Mouse (Mus musculus) heart, embryonic 12.5 days (tissue): Measurements from ENCODE around the gene Acads. TPM values are rescaled to one million over a fixed set of nuclear protein-coding genes. Genes with fewer than 3 reads are reported as not detected.

ENCODE experiments used
- ATAC-seq: fragments of 200-750 bp; cut with Nextera tagmentation; 2 replicates; pipeline ENCODE4 v1.8.0; 2017; ENCODE audit warnings: moderate TSS enrichment, moderate library complexity; ENCODE audit not compliant: insufficient number of reproducible peaks, low FRiP score
- H3K27ac ChIP-seq: fragments of 300-500 bp; sonication (generic); 2 replicates; pipeline ENCODE4 v1.5.1; 2016; ENCODE audit warnings: mild to moderate bottlenecking, moderate library complexity; ENCODE audit not compliant: poor library complexity, severe bottlenecking
- H3K27me3 ChIP-seq: fragments of 300-500 bp; sonication (generic); replicated peaks from 2 replicates; pipeline ENCODE4 v1.6.1; 2016; ENCODE audit warnings: mild to moderate bottlenecking, moderate library complexity
- H3K36me3 ChIP-seq: fragments of 300-500 bp; sonication (generic); 2 replicates; pipeline ENCODE4 v1.6.1; 2016; ENCODE audit warnings: mild to moderate bottlenecking, moderate library complexity
- H3K4me1 ChIP-seq: fragments of 300-500 bp; sonication (generic); replicated peaks from 2 replicates; pipeline ENCODE4 v1.6.1; 2016; ENCODE audit warnings: mild to moderate bottlenecking
- H3K4me2 ChIP-seq: fragments of 300-500 bp; sonication (generic); 2 replicates; pipeline ENCODE4 v1.6.1; 2016; ENCODE audit warnings: mild to moderate bottlenecking, moderate library complexity
- H3K4me3 ChIP-seq: fragments of 300-500 bp; sonication (generic); 2 replicates; pipeline ENCODE4 v1.5.1; 2016; ENCODE audit warnings: mild to moderate bottlenecking
- H3K9ac ChIP-seq: fragments of 300-500 bp; sonication (generic); 2 replicates; pipeline ENCODE4 v1.6.1; 2016; ENCODE audit warnings: mild to moderate bottlenecking, moderate library complexity
- H3K9me3 ChIP-seq: fragments of 300-500 bp; sonication (generic); replicated peaks from 2 replicates; pipeline ENCODE4 v1.6.1; 2016; ENCODE audit warnings: mild to moderate bottlenecking, moderate library complexity
- WGBS: fragments of 180-500 bp; shearing (Covaris S2); methylation state at CpG from one replicate; pipeline ENCODE4 v1.1.7; 2016; 5-methylcytosine and 5-hydroxymethylcytosine counted together
- polyA plus RNA-seq: library from polyadenylated mRNA; unstranded; fragments of >200 nt; fragmentation: Nextera tagmentation; extraction: Ambion mirVana; gene quantifications from 2 replicates; pipeline ENCODE4 v1.2.1, GENCODE M21; 2016

Acads gene
- polyA plus RNA-seq, 1 experiment from 2014 or later: 114 TPM

DNA sequence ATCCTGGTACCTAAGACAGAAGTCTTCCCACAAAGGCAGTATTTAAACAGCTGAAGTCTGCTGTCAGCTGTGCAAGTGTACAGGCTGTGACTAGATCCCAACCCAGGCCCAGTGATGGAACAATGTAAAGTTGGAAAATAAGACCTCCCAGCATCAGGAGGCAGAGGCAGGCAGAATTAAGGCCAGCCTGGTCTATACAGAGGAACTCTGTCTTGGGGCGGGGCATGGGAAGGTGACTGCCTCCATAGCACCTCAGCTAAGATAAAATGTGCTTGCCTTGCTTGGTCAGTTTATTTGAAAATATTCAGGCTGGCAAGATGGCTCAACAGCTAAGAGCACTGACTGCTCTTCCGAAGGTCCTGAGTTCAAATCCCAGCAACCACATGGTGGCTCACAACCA, 48.7 kb downstream of the Acads start:
- ATAC-seq: 0 out of 2 replicates have a peak, but pooled peaks have one; percentile 46

DNA sequence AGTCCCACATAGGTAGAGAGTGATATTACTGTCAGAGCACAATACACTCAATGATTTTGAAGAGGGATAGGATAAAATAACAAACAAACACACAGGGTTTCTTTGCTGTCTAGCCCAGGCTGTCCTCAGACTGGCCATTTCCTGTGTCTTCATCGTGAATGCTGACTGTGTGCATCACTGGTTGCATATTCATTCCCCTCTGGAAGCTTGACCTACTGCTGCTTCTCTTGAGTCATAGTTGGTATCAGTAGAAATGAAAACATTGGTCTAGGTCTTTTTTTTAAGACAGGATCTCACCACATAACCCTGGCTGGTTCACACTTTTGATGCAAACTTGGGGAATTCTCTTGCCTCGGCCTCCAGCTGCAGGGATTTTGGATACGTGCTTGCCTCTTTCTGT, 49.5 kb downstream of the Acads start:
- Histone ChIP-seq H3K36me3 (peaks cover 5% of the 10 kb centered on the region; the same call in 1 of the 2 replicates), H3K27me3 (no peaks in the 10 kb centered on the region), H3K9me3 (no peaks in the 10 kb centered on the region), H3K4me3 (no peak overlapping the region), H3K4me1 (peaks cover 68% of the 10 kb centered on the region), H3K4me2 (no peak overlapping the region), H3K9ac (no peak overlapping the region), H3K27ac (no peak overlapping the region)
- no peak for ATAC-seq
- 76% methylated on average over 3 of the region's 3 CpGs for WGBS

More for the DNA sequence above, 48.7 kb downstream of the Acads start:
- peaks cover 70% of the 10 kb centered on the region for H3K4me1 ChIP-seq
- WGBS: 95% methylated on average over 2 of the region's 2 CpGs
- H3K36me3 ChIP-seq: peaks cover 9% of the 10 kb centered on the region
- H3K4me3 ChIP-seq: no peak overlapping the region
- no peaks in the 10 kb centered on the region for H3K9me3 ChIP-seq
- H3K9ac ChIP-seq: no peak overlapping the region
- no peak overlapping the region for H3K4me2 ChIP-seq
- no peaks in the 10 kb centered on the region for H3K27me3 ChIP-seq
- 0 out of 2 replicates have a peak overlapping the region, but pooled peaks have one; percentile 28 for H3K27ac ChIP-seq

DNA sequence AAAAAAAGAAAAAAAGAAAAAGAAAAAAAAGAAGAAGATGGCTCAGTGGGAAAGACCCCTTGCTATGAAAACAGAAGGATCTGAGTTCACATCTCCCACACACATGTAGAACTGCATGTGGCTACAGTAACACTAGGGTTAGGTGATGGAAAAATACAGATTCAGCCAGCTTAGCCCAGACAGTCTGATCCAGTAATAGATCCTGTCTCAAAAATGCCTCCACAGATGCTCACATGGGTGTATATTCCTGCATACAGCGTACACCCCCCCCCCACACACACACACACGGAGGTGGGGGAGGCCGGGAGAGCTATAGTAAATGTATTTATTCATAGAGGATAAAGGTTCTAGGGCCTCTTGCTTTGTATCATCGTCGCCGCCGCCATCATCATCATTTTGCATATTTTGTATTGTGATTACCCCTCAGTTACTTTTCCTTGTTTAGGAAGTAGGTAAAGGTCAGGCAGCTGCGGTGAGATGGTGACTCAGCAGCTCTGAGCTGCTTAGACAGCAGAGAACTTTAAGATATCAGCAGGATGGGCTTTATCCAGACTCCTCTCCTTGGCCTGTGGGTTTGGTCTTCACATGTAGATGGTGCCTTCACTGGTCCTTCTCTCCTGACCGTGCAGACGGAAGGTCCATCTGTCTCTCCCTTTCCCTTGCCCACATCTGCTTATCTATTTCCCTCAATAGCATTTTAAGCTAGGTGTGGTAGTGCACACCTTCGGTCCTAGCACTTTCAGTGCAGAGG, 50.3 kb downstream of the Acads start:
- ATAC-seq: peak; percentile 73
- H3K27ac ChIP-seq: peak overlapping the region; percentile 32; the same call in 1 of the 2 replicates
- H3K4me2 ChIP-seq: 0 out of 2 replicates have a peak overlapping the region, but pooled peaks have one; percentile 12

DNA sequence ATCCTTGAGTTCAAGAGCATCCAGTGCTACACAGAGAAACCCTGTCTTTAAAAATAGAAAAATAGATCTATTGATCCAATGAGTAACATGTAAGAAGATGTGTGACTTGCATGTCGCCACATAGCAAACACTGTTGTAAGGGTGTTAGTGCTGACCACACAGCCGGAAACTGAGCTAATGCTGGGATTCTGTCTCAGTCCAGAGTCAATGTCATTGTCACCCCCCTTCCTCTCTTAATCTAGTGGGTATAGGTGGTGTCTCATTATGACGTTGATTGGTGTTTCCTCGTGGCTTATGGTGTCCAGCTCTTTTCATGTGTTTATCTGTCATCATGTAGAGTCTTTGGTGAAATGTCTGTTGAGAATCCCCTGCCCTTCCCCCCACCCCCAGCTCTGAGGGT, 52.9 kb downstream of the Acads start:
- Histone ChIP-seq H3K4me3 (no peak overlapping the region), H3K4me1 (peaks cover 54% of the 10 kb centered on the region), H3K27ac (no peak overlapping the region), H3K9ac (no peak overlapping the region), H3K4me2 (no peak overlapping the region), H3K9me3 (no peaks in the 10 kb centered on the region), H3K36me3 (peaks cover 14% of the 10 kb centered on the region), H3K27me3 (no peaks in the 10 kb centered on the region)
- no peak for ATAC-seq
- 46% methylated on average over 4 of the region's 4 CpGs for WGBS

More for the DNA sequence above, 50.3 kb downstream of the Acads start:
- Histone ChIP-seq H3K9me3 (no peaks in the 10 kb centered on the region), H3K36me3 (peaks cover 3% of the 10 kb centered on the region; the same call in 1 of the 2 replicates), H3K4me1 (peaks cover 66% of the 10 kb centered on the region), H3K9ac (no peak overlapping the region), H3K27me3 (no peaks in the 10 kb centered on the region), H3K4me3 (no peak overlapping the region)
- WGBS: 74% methylated on average over 11 of the region's 11 CpGs

DNA sequence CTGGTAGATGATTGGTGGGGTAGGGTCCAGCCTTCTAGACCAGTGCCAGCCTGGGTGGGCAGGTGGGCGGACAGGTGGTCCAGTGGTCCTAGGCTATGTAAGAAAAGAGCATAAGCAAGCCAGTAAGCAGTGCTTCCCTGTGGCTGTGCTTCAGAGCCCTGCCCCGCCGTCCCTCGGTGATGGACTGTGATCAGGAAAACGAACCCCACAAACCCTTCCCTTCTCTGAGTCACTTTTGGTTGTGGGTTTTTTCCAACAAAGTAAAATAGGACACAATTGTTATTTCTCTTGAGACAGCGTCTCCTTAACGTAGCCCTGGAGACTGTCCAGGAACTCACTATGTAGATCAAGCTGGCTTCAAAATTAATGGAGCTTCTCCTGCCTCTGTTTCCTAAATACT, 55.8 kb downstream of the Acads start:
- ATAC-seq: no peak
- Histone ChIP-seq H3K9me3 (no peaks in the 10 kb centered on the region), H3K4me3 (no peak overlapping the region), H3K9ac (no peak overlapping the region), H3K27ac (no peak overlapping the region), H3K4me1 (peaks cover 51% of the 10 kb centered on the region), H3K4me2 (no peak overlapping the region), H3K36me3 (peaks cover 14% of the 10 kb centered on the region), H3K27me3 (no peaks in the 10 kb centered on the region)
- 89% methylated on average over 7 of the region's 7 CpGs for WGBS

DNA sequence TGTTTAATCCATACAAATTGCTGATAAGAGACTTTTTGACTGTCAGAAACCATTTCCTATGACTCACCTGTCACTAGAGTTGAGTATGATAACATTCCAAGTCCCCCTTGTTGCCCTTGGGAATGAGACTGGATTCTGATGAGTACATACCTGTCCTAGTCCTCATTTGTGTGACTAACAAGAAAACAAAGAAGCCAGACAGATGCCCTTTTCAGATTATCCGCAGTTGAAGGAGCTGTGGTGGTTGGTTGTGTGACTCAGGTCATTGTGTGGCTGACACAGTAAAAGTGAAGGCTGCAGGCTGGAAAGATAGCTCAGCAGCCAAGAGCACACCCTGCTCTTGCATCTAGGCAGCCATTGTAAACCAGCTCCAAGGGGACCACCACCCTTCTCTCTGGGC, 56.6 kb downstream of the Acads start:
- Histone ChIP-seq H3K36me3 (peaks cover 14% of the 10 kb centered on the region), H3K4me2 (no peak overlapping the region), H3K4me1 (peaks cover 46% of the 10 kb centered on the region), H3K27ac (no peak overlapping the region), H3K4me3 (no peak overlapping the region), H3K27me3 (no peaks in the 10 kb centered on the region), H3K9me3 (no peaks in the 10 kb centered on the region), H3K9ac (no peak overlapping the region)
- no peak for ATAC-seq
- WGBS: 53% methylated on average over 1 of the region's 1 CpGs

DNA sequence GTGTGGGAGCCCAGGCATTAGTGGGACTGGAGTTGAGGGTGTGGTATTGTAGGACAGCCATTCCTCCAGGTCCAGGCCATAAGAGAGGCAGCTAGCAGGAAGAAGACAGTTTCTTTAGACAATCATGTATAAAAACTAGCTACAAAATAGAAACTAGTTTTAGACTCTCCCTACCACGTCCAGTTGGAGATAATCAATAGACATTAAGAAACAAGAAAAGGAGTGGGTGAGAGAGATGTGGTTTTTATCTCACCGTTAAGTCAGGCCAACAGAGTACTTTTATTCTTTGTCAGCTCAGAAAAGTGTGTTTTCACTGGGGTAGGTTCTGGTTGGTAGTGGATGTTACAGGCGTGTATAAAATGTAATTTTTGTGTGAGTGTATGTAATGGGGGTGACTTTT, 58.2 kb downstream of the Acads start:
- no peak overlapping the region for H3K27ac ChIP-seq
- no peak overlapping the region for H3K4me2 ChIP-seq
- no peak overlapping the region for H3K4me3 ChIP-seq
- peaks cover 14% of the 10 kb centered on the region for H3K36me3 ChIP-seq
- peaks cover 45% of the 10 kb centered on the region for H3K4me1 ChIP-seq
- no peaks in the 10 kb centered on the region for H3K9me3 ChIP-seq
- H3K27me3 ChIP-seq: no peaks in the 10 kb centered on the region
- WGBS: 83% methylated on average over 3 of the region's 3 CpGs
- ATAC-seq: no peak
- no peak overlapping the region for H3K9ac ChIP-seq

Other genes starting within 250 kb of the Acads start
- 3.8 and 4.0 TPM in 2 replicates for gene Oasl2, start 222.4 kb downstream of the Acads start, polyA plus RNA-seq
- 0.46 and 0.65 TPM in 2 replicates for gene Oasl1, start 196.1 kb downstream of the Acads start, polyA plus RNA-seq
- gene 2210016L21Rik, start 177.2 kb downstream of the Acads start, polyA plus RNA-seq: 37.2 and 40.9 TPM in 2 replicates
- gene Hnf1a, start 148.3 kb downstream of the Acads start, polyA plus RNA-seq: 0.05 and 0.19 TPM in 2 replicates
- gene Sppl3, start 108.2 kb downstream of the Acads start, polyA plus RNA-seq: 18.2 and 18.9 TPM in 2 replicates
- 14.1 and 15.7 TPM in 2 replicates for gene Gm10401, start 21.1 kb downstream of the Acads start, polyA plus RNA-seq
- 22.8 and 23.2 TPM in 2 replicates for gene Unc119b, start 15.6 kb upstream of the Acads start, polyA plus RNA-seq
- gene Mlec, start 38.8 kb upstream of the Acads start, polyA plus RNA-seq: 103 and 105 TPM in 2 replicates
- gene Cabp1, start 75.0 kb upstream of the Acads start, polyA plus RNA-seq: 0.34 and 0.54 TPM in 2 replicates
- 63.2 and 68.6 TPM in 2 replicates for gene Pop5, start 116.5 kb upstream of the Acads start, polyA plus RNA-seq
- gene Rnf10, start 153.6 kb upstream of the Acads start, polyA plus RNA-seq: 152 and 175 TPM in 2 replicates
- 76.0 and 79.9 TPM in 2 replicates for gene Coq5, start 160.3 kb upstream of the Acads start, polyA plus RNA-seq
- gene Dynll1, start 181.7 kb upstream of the Acads start, polyA plus RNA-seq: 1,319 and 1,320 TPM in 2 replicates
- gene Srsf9, start 207.8 kb upstream of the Acads start, polyA plus RNA-seq: 147 and 160 TPM in 2 replicates
- 24.2 and 26.1 TPM in 2 replicates for gene Gatc, start 221.8 kb upstream of the Acads start, polyA plus RNA-seq
- 38.1 and 38.8 TPM in 2 replicates for gene Triap1, start 221.9 kb upstream of the Acads start, polyA plus RNA-seq
- 1,284 and 1,325 TPM in 2 replicates for gene Cox6a1, start 229.6 kb upstream of the Acads start, polyA plus RNA-seq